Mouse (Mus musculus) midbrain, postnatal 0 days (tissue): ENCODE results near the gene Fut11. TPM values are rescaled to one million over a fixed set of nuclear protein-coding genes. Genes with fewer than 3 reads are reported as not detected.

Experiments used
- ATAC-seq: fragments of 200-750 bp; cut with Nextera tagmentation; 2 replicates; pipeline ENCODE4 v1.8.0; 2017; ENCODE audit warnings: moderate number of reproducible peaks, mild to moderate bottlenecking, moderate TSS enrichment, moderate library complexity; ENCODE audit not compliant: low FRiP score
- DNase-seq: peaks from one replicate; pipeline ENCODE4 v3.0.0-alpha.2; 2015; ENCODE audit warnings: low spot score
- H3K27ac ChIP-seq: fragments of 300-500 bp; sonication (generic); 2 replicates; pipeline ENCODE4 v1.5.1; 2014; ENCODE audit warnings: low read depth, mild to moderate bottlenecking, low read length, mixed read lengths
- H3K27me3 ChIP-seq: fragments of 300-500 bp; sonication (generic); 2 replicates; pipeline ENCODE4 v1.6.1; 2014; ENCODE audit warnings: low read length, control low read depth, mixed read lengths; ENCODE audit not compliant: insufficient read depth
- H3K36me3 ChIP-seq: fragments of 300-500 bp; sonication (generic); 2 replicates; pipeline ENCODE4 v1.6.1; 2014; ENCODE audit warnings: low read length, control low read depth, mixed read lengths; ENCODE audit not compliant: insufficient read depth
- H3K4me1 ChIP-seq: fragments of 300-500 bp; sonication (generic); 2 replicates; pipeline ENCODE4 v1.6.1; 2014; ENCODE audit warnings: mild to moderate bottlenecking, control low read depth, antibody characterized with exemption, low read length, mixed read lengths; ENCODE audit not compliant: insufficient read depth
- H3K4me2 ChIP-seq: fragments of 300-500 bp; sonication (generic); 2 replicates; pipeline ENCODE4 v1.6.1; 2014; ENCODE audit warnings: low read depth, mild to moderate bottlenecking, low read length, mixed read lengths; ENCODE audit not compliant: poor library complexity, severe bottlenecking
- H3K4me3 ChIP-seq: fragments of 300-500 bp; sonication (generic); 2 replicates; pipeline ENCODE4 v1.5.1; 2014; ENCODE audit warnings: low read depth, mild to moderate bottlenecking, low read length, moderate library complexity
- H3K9ac ChIP-seq: fragments of 300-500 bp; sonication (generic); replicated peaks from 2 replicates; pipeline ENCODE4 v1.6.1; 2014; ENCODE audit warnings: mild to moderate bottlenecking, low read length, moderate library complexity, mixed read lengths; ENCODE audit not compliant: poor library complexity, severe bottlenecking
- H3K9me3 ChIP-seq: fragments of 300-500 bp; sonication (generic); 2 replicates; pipeline ENCODE4 v1.6.1; 2016; ENCODE audit warnings: low read length, control low read depth
- CTCF ChIP-seq: IDR thresholded peaks from 2 replicates; pipeline ENCODE4 v1.5.1; 2016; ENCODE audit warnings: antibody characterized with exemption, mild to moderate bottlenecking
- WGBS: fragments of 180-500 bp; shearing (Covaris S2); extraction: QIAGEN DNeasy Blood & Tissue Kit; methylation state at CpG from one replicate; pipeline ENCODE4 v1.1.7; 2014; 5-methylcytosine and 5-hydroxymethylcytosine counted together
- polyA plus RNA-seq: library from polyadenylated mRNA; unstranded; fragments of >200 nt; fragmentation: Nextera tagmentation; extraction: Ambion mirVana; gene quantifications from 2 replicates; pipeline ENCODE4 v1.2.1, GENCODE M21; 2015
- total RNA-seq: library from RNA; depleted of rRNA; stranded (reverse); fragments of >200 nt; gene quantifications from 2 replicates; pipeline ENCODE4 v1.2.3, GENCODE M21; 2014; rRNA removed

Fut11 gene
- total RNA-seq (21.0 and 22.8 TPM in 2 replicates), polyA plus RNA-seq (23.0 and 23.7 TPM in 2 replicates)

- peaks cover 31% of the 10 kb centered on the region for H3K36me3 ChIP-seq
- no peaks in the 10 kb centered on the region for H3K9me3 ChIP-seq
- TF ChIP-seq CTCF, result no peak
- peak within 1 kb of the TSS; percentile 89 for H3K9ac ChIP-seq
- WGBS, result under 1% methylated on average over 100 of the region's 111 CpGs
- peak; percentile 95 for DNase-seq
- peaks cover 12% of the 10 kb centered on the region; the same call in 1 of the 2 replicates for H3K4me1 ChIP-seq
- peak; percentile 91 for ATAC-seq
- H3K4me3 ChIP-seq, result peak within 1 kb of the TSS; percentile 86
- peak within 1 kb of the TSS; percentile 96 for H3K27ac ChIP-seq
- H3K4me2 ChIP-seq, result peak within 1 kb of the TSS; percentile 80
- H3K27me3 ChIP-seq, result no peaks in the 10 kb centered on the region
Measured at GRCm38 (mm10) chr14:20694884-20695760, at the start of gene Fut11. Gene Fut11 (plus strand): TSS chr14:20694968.

- Histone ChIP-seq H3K27ac (no peak overlapping the region), H3K4me2 (no peak overlapping the region), H3K36me3 (no peaks in the 10 kb centered on the region), H3K9me3 (no peaks in the 10 kb centered on the region), H3K27me3 (no peaks in the 10 kb centered on the region), H3K4me3 (no peak overlapping the region), H3K9ac (no peak overlapping the region), H3K4me1 (0 out of 2 replicates have a peak, but pooled peaks cover 4% of the 10 kb centered on the region)
- WGBS, result 29% methylated on average over 3 of the region's 3 CpGs
- no peak for DNase-seq
- ATAC-seq, result no peak
- TF ChIP-seq CTCF, result peak; percentile 24
Measured at GRCm38 (mm10) chr14:20645547-20645946, 49.2 kb upstream of the Fut11 start.

- Histone ChIP-seq H3K36me3 (no peaks in the 10 kb centered on the region), H3K27me3 (no peaks in the 10 kb centered on the region), H3K4me3 (no peak overlapping the region), H3K4me2 (no peak overlapping the region), H3K9ac (no peak overlapping the region), H3K27ac (no peak overlapping the region), H3K9me3 (no peaks in the 10 kb centered on the region), H3K4me1 (0 out of 2 replicates have a peak, but pooled peaks cover 4% of the 10 kb centered on the region)
- DNase-seq (no peak), ATAC-seq (no peak)
- TF ChIP-seq CTCF, result no peak
Measured at GRCm38 (mm10) chr14:20646381-20646780, 48.4 kb upstream of the Fut11 start.

GRCm38 (mm10) chr14:20651000-20651399, 43.8 kb upstream of the Fut11 start:
- no peaks in the 10 kb centered on the region for H3K27me3 ChIP-seq
- H3K9me3 ChIP-seq, result no peaks in the 10 kb centered on the region
- no peak for ATAC-seq

GRCm38 (mm10) chr14:20651722-20652256, 43.0 kb upstream of the Fut11 start:
- 68% methylated on average over 4 of the region's 4 CpGs for WGBS

More at GRCm38 (mm10) chr14:20651000-20651399, 43.8 kb upstream of the Fut11 start:
- TF ChIP-seq CTCF, result no peak
- no peaks in the 10 kb centered on the region for H3K4me1 ChIP-seq
- H3K4me3 ChIP-seq, result no peak overlapping the region
- H3K27ac ChIP-seq, result no peak overlapping the region
- no peak for DNase-seq
- no peak overlapping the region for H3K4me2 ChIP-seq
- H3K36me3 ChIP-seq, result no peaks in the 10 kb centered on the region
- WGBS, result 66% methylated on average over 2 of the region's 2 CpGs
- no peak overlapping the region for H3K9ac ChIP-seq

More at GRCm38 (mm10) chr14:20651722-20652256, 43.0 kb upstream of the Fut11 start:
- H3K4me2 ChIP-seq, result no peak overlapping the region
- no peak for TF ChIP-seq CTCF
- H3K9me3 ChIP-seq, result no peaks in the 10 kb centered on the region
- DNase-seq (no peak), ATAC-seq (no peak)
- H3K4me1 ChIP-seq, result no peaks in the 10 kb centered on the region
- no peak overlapping the region for H3K27ac ChIP-seq
- no peak overlapping the region for H3K4me3 ChIP-seq
- H3K9ac ChIP-seq, result no peak overlapping the region
- no peaks in the 10 kb centered on the region for H3K36me3 ChIP-seq
- no peaks in the 10 kb centered on the region for H3K27me3 ChIP-seq
